Mouse (Mus musculus): ENCODE results near the gene Aldh4a1. TPM values are rescaled to one million over a fixed set of nuclear protein-coding genes. Genes with fewer than 3 reads are reported as not detected.

Gene Aldh4a1
- polyA plus RNA-seq, 1 experiment from 2014 or later = 18.6 TPM

GRCm38 (mm10) chr4:139578389-139578788 lies 44.3 kb upstream of the Aldh4a1 start:
- H3K9ac ChIP-seq (ENCODE audit: low read length) = no peak overlapping the region
- no peak for ATAC-seq
- 0 out of 2 replicates have a peak, but pooled peaks cover 6% of the 10 kb centered on the region for H3K27me3 ChIP-seq (replicated peaks; ENCODE audit: control insufficient read depth, insufficient read depth, low read length)
- no peak overlapping the region for H3K4me3 ChIP-seq (ENCODE audit: low read depth, low read length)
- H3K27ac ChIP-seq (ENCODE audit: low read depth, low read length) = no peak overlapping the region
- no peak overlapping the region for H3K4me2 ChIP-seq (ENCODE audit: low read length)
- no peaks in the 10 kb centered on the region for H3K9me3 ChIP-seq (replicated peaks; ENCODE audit: control insufficient read depth, low read length)
- no peaks in the 10 kb centered on the region for H3K36me3 ChIP-seq (ENCODE audit: control insufficient read depth, insufficient read depth, low read length)
- no peak for DNase-seq (ENCODE audit: low spot score)
- H3K4me1 ChIP-seq (ENCODE audit: control insufficient read depth, insufficient read depth, low read length) = peaks cover 19% of the 10 kb centered on the region; the same call in 1 of the 2 replicates
- WGBS = 87% methylated on average over 8 of the region's 8 CpGs

GRCm38 (mm10) chr4:139579003-139579402 lies 43.7 kb upstream of the Aldh4a1 start:
- Histone ChIP-seq H3K36me3 (ENCODE audit: control insufficient read depth, insufficient read depth, low read length) (no peaks in the 10 kb centered on the region), H3K4me2 (ENCODE audit: low read length) (no peak overlapping the region), H3K4me1 (ENCODE audit: control insufficient read depth, insufficient read depth, low read length) (peaks cover 19% of the 10 kb centered on the region; the same call in 1 of the 2 replicates), H3K27ac (ENCODE audit: low read depth, low read length) (no peak overlapping the region), H3K4me3 (ENCODE audit: low read depth, low read length) (no peak overlapping the region), H3K27me3 (replicated peaks; ENCODE audit: control insufficient read depth, insufficient read depth, low read length) (0 out of 2 replicates have a peak, but pooled peaks cover 6% of the 10 kb centered on the region), H3K9me3 (replicated peaks; ENCODE audit: control insufficient read depth, low read length) (no peaks in the 10 kb centered on the region), H3K9ac (ENCODE audit: low read length) (no peak overlapping the region)
- no peak for ATAC-seq
- 66% methylated on average over 10 of the region's 10 CpGs for WGBS
- DNase-seq (ENCODE audit: low spot score) = no peak

- no peak for ATAC-seq
- Histone ChIP-seq H3K27ac (ENCODE audit: low read depth, low read length) (no peak overlapping the region), H3K4me1 (ENCODE audit: control insufficient read depth, insufficient read depth, low read length) (peaks cover 19% of the 10 kb centered on the region; the same call in 1 of the 2 replicates), H3K27me3 (replicated peaks; ENCODE audit: control insufficient read depth, insufficient read depth, low read length) (0 out of 2 replicates have a peak, but pooled peaks cover 6% of the 10 kb centered on the region), H3K9ac (ENCODE audit: low read length) (no peak overlapping the region), H3K4me3 (ENCODE audit: low read depth, low read length) (no peak overlapping the region), H3K9me3 (replicated peaks; ENCODE audit: control insufficient read depth, low read length) (no peaks in the 10 kb centered on the region), H3K36me3 (ENCODE audit: control insufficient read depth, insufficient read depth, low read length) (no peaks in the 10 kb centered on the region), H3K4me2 (ENCODE audit: low read length) (no peak overlapping the region)
- DNase-seq (ENCODE audit: low spot score) = no peak
- 74% methylated on average over 6 of the region's 6 CpGs for WGBS
Observed at GRCm38 (mm10) chr4:139579466-139579865, 43.2 kb upstream of the Aldh4a1 start.

GRCm38 (mm10) chr4:139580663-139581336 lies 41.9 kb upstream of the Aldh4a1 start:
- 16% methylated on average over 15 of the region's 15 CpGs for WGBS
- Histone ChIP-seq H3K27me3 (replicated peaks; ENCODE audit: control insufficient read depth, insufficient read depth, low read length) (0 out of 2 replicates have a peak, but pooled peaks cover 6% of the 10 kb centered on the region), H3K4me1 (ENCODE audit: control insufficient read depth, insufficient read depth, low read length) (peaks cover 14% of the 10 kb centered on the region; the same call in 1 of the 2 replicates)

GRCm38 (mm10) chr4:139581427-139582051 lies 41.1 kb upstream of the Aldh4a1 start:
- Histone ChIP-seq H3K36me3 (ENCODE audit: control insufficient read depth, insufficient read depth, low read length) (no peaks in the 10 kb centered on the region), H3K4me2 (ENCODE audit: low read length) (no peak overlapping the region), H3K4me1 (ENCODE audit: control insufficient read depth, insufficient read depth, low read length) (peaks cover 9% of the 10 kb centered on the region; the same call in 1 of the 2 replicates), H3K4me3 (ENCODE audit: low read depth, low read length) (no peak overlapping the region), H3K27ac (ENCODE audit: low read depth, low read length) (no peak overlapping the region; the same call in 1 of the 2 replicates), H3K9ac (ENCODE audit: low read length) (peak overlapping the region; percentile 17; the same call in 1 of the 2 replicates), H3K27me3 (replicated peaks; ENCODE audit: control insufficient read depth, insufficient read depth, low read length) (0 out of 2 replicates have a peak, but pooled peaks cover 6% of the 10 kb centered on the region), H3K9me3 (replicated peaks; ENCODE audit: control insufficient read depth, low read length) (no peaks in the 10 kb centered on the region)
- WGBS = 48% methylated on average over 6 of the region's 6 CpGs
- no peak for ATAC-seq
- DNase-seq (ENCODE audit: low spot score) = no peak

More at GRCm38 (mm10) chr4:139580663-139581336, 41.9 kb upstream of the Aldh4a1 start:
- Histone ChIP-seq H3K27ac (ENCODE audit: low read depth, low read length) (no peak overlapping the region), H3K4me2 (ENCODE audit: low read length) (no peak overlapping the region), H3K9ac (ENCODE audit: low read length) (peak overlapping the region; percentile 17), H3K9me3 (replicated peaks; ENCODE audit: control insufficient read depth, low read length) (no peaks in the 10 kb centered on the region), H3K36me3 (ENCODE audit: control insufficient read depth, insufficient read depth, low read length) (no peaks in the 10 kb centered on the region), H3K4me3 (ENCODE audit: low read depth, low read length) (no peak overlapping the region)
- DNase-seq (ENCODE audit: low spot score) (no peak), ATAC-seq (no peak)

- 83% methylated on average over 6 of the region's 6 CpGs for WGBS
- no peaks in the 10 kb centered on the region for H3K36me3 ChIP-seq (ENCODE audit: control insufficient read depth, insufficient read depth, low read length)
- ATAC-seq = no peak
- no peak overlapping the region for H3K4me3 ChIP-seq (ENCODE audit: low read depth, low read length)
- H3K27me3 ChIP-seq (replicated peaks; ENCODE audit: control insufficient read depth, insufficient read depth, low read length) = 0 out of 2 replicates have a peak, but pooled peaks cover 4% of the 10 kb centered on the region
- no peak overlapping the region for H3K27ac ChIP-seq (ENCODE audit: low read depth, low read length)
- H3K9me3 ChIP-seq (replicated peaks; ENCODE audit: control insufficient read depth, low read length) = no peaks in the 10 kb centered on the region
- no peak for DNase-seq (ENCODE audit: low spot score)
- no peak overlapping the region for H3K9ac ChIP-seq (ENCODE audit: low read length)
- H3K4me2 ChIP-seq (ENCODE audit: low read length) = no peak overlapping the region
- H3K4me1 ChIP-seq (ENCODE audit: control insufficient read depth, insufficient read depth, low read length) = peaks cover 9% of the 10 kb centered on the region; the same call in 1 of the 2 replicates
Observed at GRCm38 (mm10) chr4:139582346-139582745, 40.3 kb upstream of the Aldh4a1 start.

GRCm38 (mm10) chr4:139582903-139583302 lies 39.8 kb upstream of the Aldh4a1 start:
- WGBS = 39% methylated on average over 3 of the region's 3 CpGs
- DNase-seq (ENCODE audit: low spot score) (no peak), ATAC-seq (no peak)
- Histone ChIP-seq H3K4me1 (ENCODE audit: control insufficient read depth, insufficient read depth, low read length) (peaks cover 9% of the 10 kb centered on the region; the same call in 1 of the 2 replicates), H3K4me3 (ENCODE audit: low read depth, low read length) (no peak overlapping the region), H3K9ac (ENCODE audit: low read length) (no peak overlapping the region), H3K27me3 (replicated peaks; ENCODE audit: control insufficient read depth, insufficient read depth, low read length) (0 out of 2 replicates have a peak, but pooled peaks cover 2% of the 10 kb centered on the region), H3K36me3 (ENCODE audit: control insufficient read depth, insufficient read depth, low read length) (no peaks in the 10 kb centered on the region), H3K4me2 (ENCODE audit: low read length) (no peak overlapping the region), H3K9me3 (replicated peaks; ENCODE audit: control insufficient read depth, low read length) (no peaks in the 10 kb centered on the region), H3K27ac (ENCODE audit: low read depth, low read length) (no peak overlapping the region)

GRCm38 (mm10) chr4:139583629-139584245 lies 38.9 kb upstream of the Aldh4a1 start:
- H3K27ac ChIP-seq (ENCODE audit: low read depth, low read length) = no peak overlapping the region
- H3K9ac ChIP-seq (ENCODE audit: low read length) = no peak overlapping the region
- DNase-seq (ENCODE audit: low spot score) (no peak), ATAC-seq (no peak)
- H3K27me3 ChIP-seq (replicated peaks; ENCODE audit: control insufficient read depth, insufficient read depth, low read length) = no peaks in the 10 kb centered on the region
- no peaks in the 10 kb centered on the region for H3K36me3 ChIP-seq (ENCODE audit: control insufficient read depth, insufficient read depth, low read length)
- H3K4me3 ChIP-seq (ENCODE audit: low read depth, low read length) = no peak overlapping the region
- peaks cover 9% of the 10 kb centered on the region; the same call in 1 of the 2 replicates for H3K4me1 ChIP-seq (ENCODE audit: control insufficient read depth, insufficient read depth, low read length)
- no peaks in the 10 kb centered on the region for H3K9me3 ChIP-seq (replicated peaks; ENCODE audit: control insufficient read depth, low read length)
- H3K4me2 ChIP-seq (ENCODE audit: low read length) = no peak overlapping the region
- 84% methylated on average over 11 of the region's 11 CpGs for WGBS

Data from forebrain, embryonic 14.5 days (tissue).